Mouse (Mus musculus) heart, postnatal 10 days (tissue): ENCODE measurements at regions not wholly inside any gene's neighbourhood (a gene's known extent, or its start where the extent isn't known, plus 50 kb on each side); places are given as distances from the start of the nearest gene placed in this dataset.

Source experiments
- DNase-seq, 2 experiments: peaks; one replicate each; pipeline ENCODE4 v3.0.0; 2021
- intact Hi-C: fragments of 180-260 bp; cut with DNase I; formaldehyde crosslinking; loops from one replicate; pipeline ENCODE4 v1.15.1; 2025

- intact Hi-C loops = no loop called here
- DNase-seq = no peak
These were observed 86.9 kb downstream of the Ndufa10 start for GRCm38 (mm10) chr1:92386752-92387151.

- DNase-seq = no peak
- intact Hi-C loops = no loop called here
These were observed 88.7 kb downstream of the Ndufa10 start for GRCm38 (mm10) chr1:92384945-92385344.

GRCm38 (mm10) chr1:92383749-92384148, 89.9 kb downstream of the Ndufa10 start:
- DNase-seq = no peak
- intact Hi-C loops = no loop called here

- intact Hi-C loops = loop anchor here (5.0 kb wide), 1 partner anchor 58 kb away; no protein-coding TSS in a partner anchor
- DNase-seq = peak in 1 of 2 experiments; percentile 49
These were observed 94.2 kb downstream of the Ndufa10 start for GRCm38 (mm10) chr1:92379510-92379886.

- intact Hi-C loops = loop anchor here (5.0 kb wide), 1 partner anchor 58 kb away; no protein-coding TSS in a partner anchor
- peak; percentile 71 to 72 for DNase-seq
These were observed 94.7 kb downstream of the Ndufa10 start for GRCm38 (mm10) chr1:92378741-92379509.

- intact Hi-C loops = loop anchor here (5.0 kb wide), 1 partner anchor 61 kb away; no protein-coding TSS in a partner anchor
These were observed 97.2 kb downstream of the Ndufa10 start for GRCm38 (mm10) chr1:92376456-92376855.

GRCm38 (mm10) chr1:92372222-92372990, 101.3 kb downstream of the Ndufa10 start:
- intact Hi-C loops = no loop called here
- DNase-seq = no peak

More at GRCm38 (mm10) chr1:92376456-92376855, 97.2 kb downstream of the Ndufa10 start:
- peak; percentile 84 to 88 for DNase-seq

GRCm38 (mm10) chr1:92371357-92371981, 102.2 kb downstream of the Ndufa10 start:
- peak; percentile 33 to 60 for DNase-seq
- intact Hi-C loops = no loop called here

- no peak for DNase-seq
- intact Hi-C loops = no loop called here
These were observed 102.8 kb downstream of the Ndufa10 start for GRCm38 (mm10) chr1:92370842-92371241.

- no peak for DNase-seq
- intact Hi-C loops = no loop called here
These were observed 103.7 kb downstream of the Ndufa10 start for GRCm38 (mm10) chr1:92369972-92370371.

GRCm38 (mm10) chr1:92366249-92366648, 107.4 kb downstream of the Ndufa10 start:
- no peak for DNase-seq
- intact Hi-C loops = no loop called here

- intact Hi-C loops = no loop called here
- DNase-seq = no peak
These were observed 108.1 kb downstream of the Ndufa10 start for GRCm38 (mm10) chr1:92365366-92366075.

GRCm38 (mm10) chr1:92361677-92362076, 112.0 kb downstream of the Ndufa10 start:
- DNase-seq = no peak
- intact Hi-C loops = loop anchor here (5.0 kb wide), 1 partner anchor 184 kb away; no protein-coding TSS in a partner anchor

GRCm38 (mm10) chr1:92360255-92360654, 113.4 kb downstream of the Ndufa10 start:
- peak; percentile 66 to 85 for DNase-seq

GRCm38 (mm10) chr1:92359473-92359872, 114.2 kb downstream of the Ndufa10 start:
- DNase-seq = no peak
- intact Hi-C loops = no loop called here

More at GRCm38 (mm10) chr1:92360255-92360654, 113.4 kb downstream of the Ndufa10 start:
- intact Hi-C loops = loop anchor here (1.0 to 5.0 kb wide), 2 partner anchors 183 to 398 kb away; no protein-coding TSS in a partner anchor

GRCm38 (mm10) chr1:92358758-92359287, 114.8 kb downstream of the Ndufa10 start:
- DNase-seq = peak in 1 of 2 experiments; percentile 32
- intact Hi-C loops = no loop called here

GRCm38 (mm10) chr1:92348353-92349005, 125.2 kb downstream of the Ndufa10 start:
- no peak for DNase-seq
- intact Hi-C loops = loop anchor here (5.0 kb wide), 1 partner anchor 81 kb away; no protein-coding TSS in a partner anchor

- no peak for DNase-seq
These were observed 126.0 kb downstream of the Ndufa10 start for GRCm38 (mm10) chr1:92347656-92348055.

GRCm38 (mm10) chr1:92343768-92344167, 129.9 kb downstream of the Ndufa10 start:
- DNase-seq = peak; percentile 69 to 86
- intact Hi-C loops = no loop called here

More at GRCm38 (mm10) chr1:92347656-92348055, 126.0 kb downstream of the Ndufa10 start:
- intact Hi-C loops = loop anchor here (5.0 kb wide), 1 partner anchor 80 kb away; no protein-coding TSS in a partner anchor
